Mouse (Mus musculus) kidney, postnatal 25 days (tissue): ENCODE measurements around the gene Prickle3.

ENCODE experiments used
- DNase-seq, 2 experiments: peaks; one replicate each; pipeline ENCODE4 v3.0.0; 2021; ENCODE audit warnings: mixed read lengths in 2 of 2

Gene Prickle3

DNA sequence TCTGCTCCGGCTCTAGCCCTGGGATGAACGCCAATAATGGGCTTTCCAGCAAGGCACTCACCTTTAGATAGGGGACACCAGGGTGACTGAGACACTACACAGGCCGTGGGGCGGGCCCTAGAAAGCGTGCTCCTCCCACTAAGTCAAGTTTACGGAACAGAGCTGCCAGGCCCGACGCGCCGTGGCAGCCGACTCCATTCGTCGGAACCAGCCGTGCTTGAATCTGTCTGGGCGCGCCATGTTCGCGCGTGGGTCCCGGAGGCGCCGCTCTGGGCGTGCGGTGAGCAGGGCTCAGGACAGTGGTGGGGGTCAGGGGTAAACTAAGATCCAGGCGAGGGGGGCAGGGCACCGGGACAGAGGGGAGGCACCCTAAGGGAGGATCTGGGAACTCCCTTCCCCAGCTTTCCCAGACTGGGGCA lies at the start of gene Prickle3:
Gene Prickle3, plus strand, starts transcription at position 40 of the 419 bp plus-strand sequence.
- peak; percentile 71 to 84 for DNase-seq

- DNase-seq: no peak
Observed at GRCm38 (mm10) chrX:7610035-7610434, 47.0 kb upstream of the Prickle3 start.

GRCm38 (mm10) chrX:7610536-7611258 lies 46.4 kb upstream of the Prickle3 start:
- DNase-seq: no peak

GRCm38 (mm10) chrX:7617889-7618551 lies 39.0 kb upstream of the Prickle3 start:
- no peak for DNase-seq

- no peak for DNase-seq
Observed at GRCm38 (mm10) chrX:7632560-7632959, 24.5 kb upstream of the Prickle3 start.

DNA sequence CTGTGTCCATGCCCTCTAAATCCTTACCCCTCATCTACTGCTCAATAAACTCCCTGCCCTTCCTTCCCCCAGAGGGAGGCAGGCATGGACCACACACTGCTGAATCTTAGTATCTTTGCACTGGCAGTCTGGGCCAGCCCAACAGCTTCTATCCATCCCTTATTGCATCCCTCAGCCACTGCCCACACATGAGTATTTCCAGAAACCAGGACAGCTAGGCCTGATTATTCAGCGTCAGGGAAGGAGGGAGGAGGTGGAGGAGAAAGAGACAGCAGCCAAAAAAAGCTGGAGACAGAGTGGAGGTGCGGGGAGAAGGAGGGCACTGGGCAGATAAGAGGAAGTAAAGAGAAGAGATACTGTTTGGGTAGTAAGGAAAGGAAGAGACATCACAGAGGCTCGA lies 22.0 kb upstream of the Prickle3 start:
- DNase-seq: no peak

GRCm38 (mm10) chrX:7638401-7639091 lies 18.5 kb upstream of the Prickle3 start, which contains the start of gene Syp:
Syp (plus strand) TSS chrX:7638471.
- peak; percentile 79 to 82 for DNase-seq

- no peak for DNase-seq
Observed at GRCm38 (mm10) chrX:7639536-7640325, 17.3 kb upstream of the Prickle3 start.

- DNase-seq: no peak
Observed at GRCm38 (mm10) chrX:7640785-7641184, 16.3 kb upstream of the Prickle3 start.

DNA sequence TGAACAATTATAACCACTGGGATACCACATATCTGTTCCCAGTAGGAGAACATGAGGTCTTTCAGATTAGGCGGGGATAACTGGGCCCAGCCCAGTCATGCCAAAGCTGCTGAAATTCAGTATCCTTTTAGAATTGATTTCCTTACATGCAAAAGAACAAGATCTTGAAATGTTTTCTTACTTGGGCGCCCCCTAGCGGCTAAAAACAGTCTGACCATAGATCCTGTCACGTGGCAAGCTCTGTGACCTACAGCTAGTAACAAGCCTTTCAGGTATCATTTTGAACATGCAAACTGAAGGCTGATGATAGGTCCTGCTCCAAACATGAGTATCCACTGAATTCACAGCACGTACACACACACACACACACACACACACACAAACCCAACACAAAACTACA lies 11.7 kb upstream of the Prickle3 start:
- DNase-seq: peak; percentile 81 to 91

- DNase-seq: peak; percentile 92 to 95
Observed at GRCm38 (mm10) chrX:7648671-7649304, 8.3 kb upstream of the Prickle3 start.

GRCm38 (mm10) chrX:7658031-7658784 lies 1.1 kb downstream of the Prickle3 start:
- DNase-seq: peak; percentile 84

GRCm38 (mm10) chrX:7658785-7659589 lies 1.9 kb downstream of the Prickle3 start:
- peak; percentile 56 to 70 for DNase-seq

GRCm38 (mm10) chrX:7661086-7661485 lies 4.0 kb downstream of the Prickle3 start:
- DNase-seq: no peak

DNA sequence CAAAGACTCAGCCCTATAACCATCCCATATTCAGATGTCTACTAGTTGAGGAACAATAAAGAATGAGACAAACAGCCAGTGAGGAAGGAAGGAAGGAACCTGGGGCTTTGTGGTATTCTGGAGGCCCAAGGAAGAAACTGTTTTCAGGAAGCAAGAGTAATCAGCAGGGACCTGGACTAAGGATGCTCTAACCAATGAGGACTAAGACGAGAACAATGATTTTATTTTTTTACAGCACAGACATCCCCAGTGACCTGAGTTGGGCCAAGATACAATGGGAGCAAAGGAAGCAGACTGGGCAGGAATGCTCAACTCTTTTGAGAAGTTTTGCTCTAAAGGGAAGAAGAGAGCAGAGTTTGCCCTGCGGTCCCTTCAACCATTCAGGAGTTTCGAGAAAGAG lies 5.9 kb downstream of the Prickle3 start:
- no peak for DNase-seq

- DNase-seq: no peak
Observed at GRCm38 (mm10) chrX:7664791-7665190, 7.7 kb downstream of the Prickle3 start.

- no peak for DNase-seq
Observed at GRCm38 (mm10) chrX:7665739-7666502, 8.9 kb downstream of the Prickle3 start.

DNA sequence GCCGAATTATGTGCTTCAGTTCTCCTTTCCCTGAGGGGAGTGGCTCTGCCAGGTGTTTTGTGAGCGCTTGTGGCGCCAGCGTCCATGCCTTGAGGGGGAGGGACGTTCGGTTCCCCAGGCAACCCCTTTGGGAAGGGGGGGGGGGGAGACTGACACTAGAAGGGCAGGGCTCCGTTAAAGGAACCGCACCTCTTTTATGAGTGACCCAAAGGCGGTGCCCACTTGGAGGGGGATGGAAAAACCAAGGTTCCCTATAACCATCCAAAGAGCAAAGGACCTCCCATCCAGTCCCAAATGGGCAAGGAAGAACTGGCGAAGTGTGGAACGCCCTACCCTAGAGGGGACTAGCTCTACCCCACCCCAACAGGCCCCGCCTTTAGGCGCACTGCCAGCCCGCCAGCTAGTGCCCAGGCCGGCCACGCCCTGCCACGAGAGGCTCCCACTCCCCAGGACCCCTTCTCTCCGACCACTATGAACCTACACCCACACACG lies 13.4 kb downstream of the Prickle3 start:
- DNase-seq: peak; percentile 68 to 79

GRCm38 (mm10) chrX:7670921-7671623 lies 14.0 kb downstream of the Prickle3 start, which contains the start of gene Plp2:
Plp2 (minus strand) TSS chrX:7671390.
- DNase-seq: peak; percentile 30 to 63
